Mouse (Mus musculus) adrenal gland, adult (tissue): ENCODE measurements around the gene Dlgap4.
A peak's percentile ranks its signal among the peaks of the same experiment; 100 is the strongest.

Experiments used
- DNase-seq, 2 experiments: peaks; one replicate each; pipeline ENCODE4 v3.0.0; 2022 to 2023; ENCODE audit warnings: low spot score in 1 of 2; ENCODE audit not compliant: inconsistent age in 2 of 2

Dlgap4 gene

DNA sequence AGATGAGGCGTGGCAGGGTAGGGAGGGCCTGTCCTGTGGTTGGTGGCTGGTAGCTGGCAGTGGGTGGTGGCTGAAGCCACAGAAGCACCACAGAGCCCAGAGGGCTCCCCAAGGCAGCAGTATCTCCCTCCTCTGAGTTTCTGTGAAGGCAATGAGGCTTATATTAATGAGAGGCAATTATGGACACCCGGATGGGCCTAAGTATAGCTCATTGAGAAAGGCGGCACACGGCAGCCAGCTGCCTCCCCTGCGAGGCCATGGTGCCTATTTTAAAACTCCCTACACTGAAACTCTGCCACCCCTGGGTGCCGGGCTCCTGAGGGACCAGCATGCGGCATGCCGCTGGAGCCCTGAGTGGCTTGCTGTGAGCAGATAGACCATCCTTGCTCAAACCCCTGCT is 83.8 kb downstream of the Dlgap4 start:
- DNase-seq: no peak

DNA sequence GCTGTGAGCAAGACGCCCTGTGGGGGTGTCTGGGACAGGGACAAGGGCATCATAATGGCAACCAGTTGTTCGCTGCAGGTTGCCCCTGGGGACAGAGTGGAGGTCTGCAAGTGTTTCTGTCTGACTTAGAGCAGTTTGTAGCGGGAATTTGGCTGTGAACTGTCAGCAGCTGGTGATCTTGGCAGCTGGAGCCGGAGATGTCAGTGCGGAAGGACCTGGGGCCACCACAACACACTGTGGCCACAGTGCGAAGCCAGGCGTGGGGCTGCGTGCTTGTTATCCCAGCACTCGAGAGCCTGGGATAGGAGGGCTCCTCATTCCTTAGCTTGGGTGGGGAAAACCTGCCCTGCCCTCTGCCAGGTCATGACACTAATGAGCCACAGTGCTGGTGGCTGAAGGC is 84.7 kb downstream of the Dlgap4 start:
- no peak for DNase-seq

DNA sequence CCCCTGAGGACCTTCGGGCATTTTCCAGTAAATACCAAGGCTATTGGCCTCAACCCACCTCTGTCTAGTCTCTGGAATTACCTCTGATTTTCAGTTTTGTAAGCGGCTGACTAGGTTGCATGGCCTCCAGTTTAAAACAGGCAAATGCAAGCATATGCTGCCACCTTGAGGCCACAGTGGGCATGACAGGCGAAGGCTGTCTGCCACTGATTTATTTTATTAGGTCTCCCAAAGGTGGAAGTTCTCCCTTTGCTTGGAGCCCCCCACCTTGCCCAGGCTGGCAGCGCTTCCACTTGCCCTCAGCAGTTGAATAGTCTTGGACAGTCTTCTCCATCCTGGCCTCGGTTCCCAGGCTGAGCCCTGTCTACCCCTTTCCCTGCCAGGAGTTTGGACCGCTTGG is 92.0 kb downstream of the Dlgap4 start:
- peak; percentile 76 to 94 for DNase-seq

DNA sequence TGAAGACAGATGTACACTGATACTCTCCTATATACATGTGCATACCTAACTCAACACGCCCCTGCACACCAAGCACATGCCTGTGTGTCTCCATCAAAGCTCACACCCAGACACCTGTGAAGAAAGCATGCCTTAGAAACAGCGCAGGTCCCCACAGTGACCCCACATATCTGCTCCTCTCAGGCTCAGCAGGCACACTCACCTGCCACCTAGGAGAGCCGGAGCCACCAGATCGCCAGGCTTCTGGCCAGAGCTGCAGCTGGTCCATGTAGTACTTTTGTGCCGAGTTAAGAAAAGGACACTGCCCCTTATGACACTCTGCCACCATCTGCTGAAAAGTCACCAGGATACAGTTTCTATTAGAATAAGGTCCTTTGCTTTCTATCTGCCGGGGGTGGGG is 103.2 kb downstream of the Dlgap4 start:
- DNase-seq: no peak

DNA sequence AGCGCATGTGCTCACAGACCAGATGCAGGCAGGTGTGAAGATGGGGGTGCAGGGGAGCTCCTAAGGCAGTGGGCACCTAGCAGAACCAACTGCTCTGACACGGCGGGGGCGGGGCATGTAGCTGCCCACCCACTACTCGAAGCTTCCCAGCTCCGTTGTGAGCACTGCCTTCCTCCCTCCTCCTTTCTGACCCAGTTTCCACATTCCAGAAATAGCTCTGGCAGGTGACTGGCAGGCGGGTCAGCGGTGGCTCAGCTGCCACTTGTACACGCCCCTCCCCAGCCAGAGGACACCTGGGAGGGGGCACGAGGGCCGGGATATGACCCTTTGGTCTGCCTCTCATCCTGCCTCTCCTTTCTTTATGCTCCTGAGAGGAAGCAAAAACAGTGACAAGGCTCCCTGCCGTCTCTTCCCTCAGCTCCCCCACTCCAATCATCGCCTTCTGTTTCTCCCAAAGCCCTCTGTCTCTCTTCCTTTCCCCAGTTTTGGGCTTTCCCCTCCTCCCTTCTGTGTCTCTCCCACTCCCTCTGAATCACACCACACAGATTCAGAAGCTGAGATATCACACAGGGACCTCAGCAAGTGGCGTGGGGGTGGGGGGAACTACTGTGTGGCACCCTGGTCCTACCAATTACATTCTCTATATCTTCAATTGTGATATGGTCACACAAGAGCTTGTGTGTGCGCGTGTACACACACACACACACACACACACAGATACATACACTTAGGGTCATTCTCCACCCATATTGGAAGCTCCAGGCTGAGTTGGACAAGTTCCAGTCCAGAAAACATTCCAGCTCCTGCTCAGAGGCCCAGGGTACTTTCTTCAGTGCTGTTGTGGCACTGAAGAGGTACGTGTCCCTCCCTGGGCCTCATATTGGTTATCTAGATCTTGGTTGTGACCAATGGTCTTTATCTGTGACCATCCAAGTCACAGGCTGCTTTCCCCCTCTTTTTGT is 104.1 kb downstream of the Dlgap4 start:
- DNase-seq: peak in 1 of 2 experiments; percentile 67

DNA sequence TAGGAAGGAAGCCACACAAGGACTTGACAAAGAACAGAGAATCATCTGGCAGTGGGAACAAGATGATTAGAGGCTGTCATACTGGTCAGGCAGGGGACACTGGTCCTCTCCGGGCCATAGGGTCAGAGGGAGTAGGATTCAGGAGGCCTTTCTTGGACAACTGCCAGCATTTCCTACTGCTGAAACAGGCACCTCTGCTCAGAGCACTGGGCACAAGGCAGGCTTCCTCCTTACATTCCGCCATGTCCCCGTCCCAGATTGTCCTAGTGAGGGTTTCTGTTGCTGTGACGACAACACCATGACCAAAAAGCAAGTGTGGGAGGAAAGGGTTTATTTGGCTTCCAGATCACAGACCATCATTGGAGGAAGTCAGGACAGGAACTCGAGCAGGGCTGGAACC is 105.3 kb downstream of the Dlgap4 start:
- peak in 1 of 2 experiments; percentile 79 for DNase-seq

DNA sequence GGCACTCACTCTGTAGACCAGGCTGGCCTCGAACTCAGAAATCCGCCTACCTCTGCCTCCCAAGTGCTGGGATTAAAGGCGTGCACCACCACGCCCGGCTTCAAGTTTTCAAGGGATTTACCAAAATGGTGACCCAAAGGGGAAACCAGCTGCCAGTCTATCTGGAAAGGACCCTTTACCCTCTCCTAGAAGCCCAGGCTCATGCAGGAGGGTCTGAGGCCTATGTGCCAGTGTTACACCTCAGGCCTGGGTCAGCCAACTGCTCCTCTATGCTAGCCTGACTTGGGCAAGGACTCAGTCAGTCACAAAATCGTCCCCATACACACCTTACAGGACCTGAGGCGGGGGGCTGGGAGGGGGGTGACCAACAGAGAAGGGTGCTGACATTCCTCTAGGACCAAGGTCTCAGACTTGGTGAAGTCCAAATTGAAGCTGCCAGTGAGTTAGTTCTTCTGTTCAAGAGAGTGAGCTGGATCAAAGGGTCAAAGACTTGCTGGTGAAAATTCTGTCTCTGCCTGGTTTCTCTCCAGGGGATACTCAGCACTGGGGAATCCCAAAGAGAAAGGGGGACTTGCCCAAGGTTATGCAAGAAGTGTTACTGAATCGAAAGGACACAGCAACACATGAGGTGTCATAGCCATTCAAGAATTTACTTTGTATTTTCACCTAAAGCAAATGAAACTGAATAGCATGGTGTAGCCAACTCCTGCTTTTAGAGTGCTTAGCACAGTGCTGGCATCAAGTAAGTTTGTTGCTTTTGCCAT is 106.2 kb downstream of the Dlgap4 start:
- peak in 1 of 2 experiments; percentile 44 for DNase-seq

DNA sequence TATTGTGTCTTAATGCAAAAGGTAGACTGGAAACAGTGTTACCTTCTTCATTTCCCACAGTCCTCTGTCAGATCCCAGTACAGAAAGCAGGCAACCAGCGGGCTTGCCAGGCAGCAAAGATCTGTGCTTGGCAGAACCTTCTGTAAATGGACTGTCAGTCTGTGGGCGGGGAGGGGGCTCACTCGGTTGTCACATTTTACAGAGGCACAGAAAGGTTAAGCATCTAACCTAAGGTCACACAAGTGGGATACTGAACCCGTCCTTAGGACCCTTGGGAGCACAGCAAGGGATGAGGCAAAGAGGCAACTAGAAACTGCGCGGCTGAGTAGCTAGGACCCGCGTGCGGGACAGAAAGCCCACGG is 106.8 kb downstream of the Dlgap4 start:
- no peak for DNase-seq

DNA sequence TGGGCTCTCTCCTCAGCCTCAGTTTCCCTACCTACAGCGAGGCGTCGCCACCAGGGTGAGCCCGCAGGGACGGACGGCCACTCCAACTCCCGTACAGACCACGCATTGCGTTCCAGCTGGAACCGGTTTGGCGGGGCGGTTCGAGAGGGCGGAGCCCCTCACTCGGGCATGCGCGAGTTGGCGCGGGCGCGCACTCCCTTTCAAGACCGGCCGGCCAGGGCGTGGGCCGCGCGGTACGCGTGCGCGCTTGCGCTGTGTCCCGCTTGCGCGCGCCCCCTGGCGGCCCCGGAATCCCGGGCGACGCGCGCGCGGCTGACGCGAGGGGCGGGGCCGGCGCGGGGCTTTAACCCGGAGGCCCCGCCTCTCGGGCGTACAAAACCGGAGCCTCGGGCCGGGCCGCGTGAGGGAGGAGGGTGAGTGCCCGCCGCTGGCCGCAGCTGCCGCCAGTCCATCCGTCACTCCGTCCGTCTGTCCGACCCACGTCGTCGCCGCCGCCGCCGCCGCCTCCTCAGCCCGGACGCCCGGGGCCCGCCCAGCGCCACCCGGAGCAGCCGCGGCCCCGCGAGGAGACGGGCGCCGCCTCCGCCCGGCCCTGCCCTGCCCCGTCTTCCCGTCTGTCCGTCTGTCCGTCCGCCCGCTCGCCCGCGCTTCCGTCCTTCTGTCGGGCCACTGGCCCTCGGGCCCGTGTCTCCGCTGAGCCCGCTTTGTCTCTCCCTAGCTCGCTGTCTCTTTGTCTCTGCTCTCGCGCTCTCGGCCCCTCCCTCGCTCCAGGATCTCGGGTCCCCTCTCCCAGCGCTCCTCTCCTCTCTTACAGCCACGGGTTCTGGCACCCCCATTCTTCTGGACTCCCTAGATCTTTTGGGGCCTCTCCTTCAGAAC is 107.4 kb downstream of the Dlgap4 start:
- DNase-seq: peak; percentile 98

DNA sequence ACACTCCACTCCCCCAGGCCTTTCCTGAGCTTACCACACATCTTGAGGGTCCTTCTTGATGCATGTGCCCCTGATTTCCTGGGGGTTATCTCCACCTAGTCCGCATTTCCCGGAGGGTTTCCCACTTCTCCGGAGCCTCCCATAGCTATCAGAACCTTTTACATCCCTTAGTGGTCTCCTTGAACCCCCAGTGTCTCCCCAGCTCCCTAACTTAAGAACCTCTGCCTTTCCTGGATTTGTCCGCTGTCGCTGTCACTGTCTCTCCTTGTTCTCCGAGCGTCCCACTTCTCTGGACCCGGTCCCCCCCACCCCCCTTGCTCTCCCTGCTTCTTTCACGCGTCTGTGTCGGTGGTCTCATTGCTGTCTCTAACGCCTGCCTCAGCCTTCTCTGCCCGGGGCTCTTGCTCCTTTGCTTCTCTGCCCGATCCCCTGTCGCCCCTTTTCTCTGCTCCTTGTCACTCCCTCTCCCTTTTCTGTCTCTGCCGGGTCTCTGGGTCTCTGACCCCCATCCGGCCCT is 108.1 kb downstream of the Dlgap4 start:
- no peak for DNase-seq

DNA sequence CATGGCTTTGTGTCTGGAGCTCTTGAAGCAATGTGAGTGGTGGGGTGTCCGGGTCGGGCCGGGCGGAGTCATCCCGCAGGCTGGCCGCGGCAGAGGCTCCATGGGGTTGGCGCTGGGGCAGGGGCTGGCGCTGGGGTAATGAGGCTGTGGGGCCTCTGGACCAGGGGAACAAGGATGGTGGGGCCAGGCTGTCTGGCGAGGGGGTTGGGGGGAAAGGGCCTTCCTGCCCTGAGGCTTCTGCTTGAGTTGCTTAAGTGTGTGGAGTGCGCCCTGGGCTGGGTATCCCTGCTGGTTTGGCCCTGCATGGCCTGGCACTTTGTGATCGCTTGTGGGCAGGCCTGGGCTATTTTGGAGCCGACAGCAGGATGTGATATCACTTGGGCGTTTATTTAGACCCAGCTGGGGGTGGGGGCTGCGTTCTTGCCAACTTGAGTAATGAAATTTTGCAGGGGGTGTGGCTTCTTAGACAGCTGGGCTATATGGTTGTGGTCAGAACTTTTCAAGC is 108.6 kb downstream of the Dlgap4 start:
- DNase-seq: peak; percentile 76 to 84

DNA sequence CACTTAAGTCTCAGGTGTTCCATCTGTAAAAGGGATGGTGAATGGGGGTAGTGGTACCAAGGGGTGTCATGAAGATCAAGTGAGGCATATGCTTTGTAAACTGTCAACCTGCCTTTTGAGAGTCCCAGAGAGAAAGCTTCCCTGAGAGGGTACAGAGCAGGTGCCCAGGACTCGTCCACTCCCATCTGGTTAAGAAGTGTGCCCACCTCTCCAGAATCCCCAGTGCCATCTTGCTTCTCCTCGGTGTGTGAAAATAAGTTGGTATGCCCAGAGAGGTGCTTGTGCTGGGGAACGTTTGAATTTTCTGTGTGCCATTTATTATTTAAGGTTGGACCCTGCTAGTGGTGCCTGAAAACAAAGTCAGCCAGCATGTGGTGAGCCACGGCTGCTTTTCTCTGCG is 109.2 kb downstream of the Dlgap4 start:
- DNase-seq: peak in 1 of 2 experiments; percentile 51

DNA sequence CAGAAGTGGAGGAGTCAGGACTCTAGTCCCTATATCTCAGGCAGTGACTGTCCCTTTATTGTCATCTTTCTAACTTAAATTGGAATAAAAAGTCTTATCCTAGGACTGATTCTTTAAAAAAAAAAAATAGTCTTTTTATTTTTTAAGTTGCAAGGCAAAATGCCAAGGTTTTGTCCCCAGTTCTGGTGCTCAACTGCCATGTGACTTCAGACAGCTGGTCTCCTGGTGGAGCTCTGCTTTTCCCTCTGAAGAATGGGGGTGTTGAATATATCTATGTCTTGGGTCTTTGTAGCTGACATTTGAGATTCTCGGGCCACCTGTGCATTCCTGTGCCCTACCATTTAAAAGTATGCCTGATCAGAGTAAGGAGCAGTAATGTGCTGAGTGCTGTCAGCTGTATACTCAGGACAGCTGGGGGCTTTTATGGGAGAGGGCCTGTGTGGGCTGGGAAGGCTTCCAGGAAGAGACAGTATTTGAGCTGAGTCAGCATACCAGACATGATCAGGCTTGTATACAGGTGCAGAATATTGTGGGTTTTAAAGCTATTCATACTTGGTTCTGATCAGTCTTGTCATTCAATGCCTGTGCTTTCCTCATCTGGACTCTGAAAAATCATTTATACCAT is 110.5 kb downstream of the Dlgap4 start:
- DNase-seq: no peak

DNA sequence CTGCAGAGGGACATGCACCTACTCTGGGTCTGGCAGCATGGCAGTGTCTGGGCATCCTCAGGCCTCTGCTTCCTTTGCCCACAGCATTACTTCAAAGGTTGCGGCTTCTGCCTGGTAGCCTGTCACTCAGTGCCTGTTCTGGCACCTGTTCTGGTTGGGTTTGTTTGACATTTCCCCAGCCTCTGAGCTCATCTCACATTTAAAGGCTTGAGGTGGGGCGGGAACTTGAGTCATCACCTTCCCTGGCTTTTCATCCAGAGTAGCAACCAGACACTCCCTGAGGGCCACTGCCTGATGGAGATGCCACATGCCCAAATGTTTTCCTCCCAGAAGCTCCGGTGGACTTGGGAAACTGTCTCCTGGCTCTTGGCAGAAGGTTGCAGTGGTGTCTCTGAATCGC is 111.4 kb downstream of the Dlgap4 start:
- peak in 1 of 2 experiments; percentile 54 for DNase-seq

DNA sequence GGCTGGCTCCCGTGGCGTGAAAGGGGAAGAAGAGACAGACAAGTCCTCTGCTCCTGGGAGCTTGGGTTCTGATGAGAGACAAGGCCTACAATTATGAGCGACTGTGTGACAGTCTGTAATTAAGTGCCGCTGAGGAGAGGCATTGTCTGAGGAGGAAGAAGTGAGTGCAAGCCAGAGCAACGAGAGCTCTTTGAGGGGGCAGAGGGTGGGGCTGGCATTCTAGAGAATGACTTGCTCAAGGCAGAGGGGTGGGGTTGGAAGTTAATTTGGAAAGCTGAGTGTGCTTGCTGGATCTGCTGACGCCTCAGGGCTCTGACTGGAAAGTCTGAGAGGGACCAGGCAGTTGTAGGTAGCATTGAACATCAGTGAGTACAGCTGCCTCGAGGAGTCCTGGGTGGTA is 112.8 kb downstream of the Dlgap4 start:
- peak in 1 of 2 experiments; percentile 45 for DNase-seq

DNA sequence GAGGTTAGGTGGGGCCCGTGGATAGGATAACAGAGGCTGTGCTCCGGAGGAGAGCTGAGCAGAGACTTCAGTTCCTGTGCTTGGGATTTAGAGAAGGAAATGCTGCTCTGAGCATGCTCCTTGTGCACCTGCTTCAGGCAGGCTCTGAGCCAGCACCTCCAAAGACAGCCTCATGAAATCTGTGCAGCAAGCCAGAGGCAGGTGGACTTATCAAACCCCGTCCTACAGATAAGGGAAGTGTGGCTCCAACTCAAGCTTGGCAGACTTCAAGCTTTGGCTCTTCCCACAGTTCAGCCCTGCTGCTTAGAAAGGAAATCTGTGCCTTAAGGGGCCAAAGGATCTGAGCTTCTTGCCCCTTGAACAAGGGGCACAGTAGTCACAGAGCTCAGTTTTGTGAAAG is 113.4 kb downstream of the Dlgap4 start:
- DNase-seq: no peak

DNA sequence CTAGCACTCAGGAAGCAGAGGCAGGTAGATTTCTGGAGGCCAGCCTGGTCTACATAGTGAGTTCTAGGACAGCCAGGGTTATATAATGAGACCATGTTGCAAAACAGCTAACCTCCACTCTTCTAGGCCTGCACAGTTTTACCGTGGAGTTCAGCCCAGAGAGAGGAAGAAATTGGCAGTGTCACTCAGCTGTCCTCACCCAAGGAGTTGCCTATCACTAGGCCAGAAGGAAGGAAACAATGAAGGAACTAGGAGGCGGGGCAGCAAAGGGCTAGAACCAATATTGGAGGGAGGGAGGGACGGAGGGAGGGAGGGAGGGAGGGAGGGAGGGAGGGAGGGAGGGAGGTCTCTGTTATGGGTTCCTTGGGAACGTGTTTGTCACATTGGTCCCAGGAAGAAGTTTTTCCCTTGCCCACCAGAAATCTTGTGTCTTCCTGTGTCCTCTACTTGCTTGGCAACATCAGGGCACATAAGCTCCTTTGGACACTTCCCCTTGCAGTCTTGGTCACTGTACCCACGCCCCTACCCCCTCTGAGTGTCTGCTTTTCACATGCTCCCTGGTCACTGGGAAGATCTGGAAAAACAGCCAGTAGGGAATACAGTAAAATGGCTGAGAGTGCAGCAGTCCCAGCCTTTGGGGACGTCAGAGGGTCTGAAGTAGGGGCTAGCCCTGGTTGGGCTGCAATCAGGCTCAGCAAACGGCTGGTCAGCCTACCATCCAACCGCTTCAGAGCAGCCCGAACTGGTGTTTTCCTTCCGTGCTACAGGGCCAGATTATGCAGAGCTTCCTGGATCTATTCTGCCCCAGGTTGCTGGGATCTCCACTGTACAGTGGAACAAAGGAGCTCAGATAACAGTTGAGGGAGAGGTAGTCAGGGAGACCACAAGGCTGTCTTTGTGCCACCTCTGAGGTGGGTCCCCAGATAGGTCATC is 116.3 kb downstream of the Dlgap4 start:
- peak in 1 of 2 experiments; percentile 57 for DNase-seq

DNA sequence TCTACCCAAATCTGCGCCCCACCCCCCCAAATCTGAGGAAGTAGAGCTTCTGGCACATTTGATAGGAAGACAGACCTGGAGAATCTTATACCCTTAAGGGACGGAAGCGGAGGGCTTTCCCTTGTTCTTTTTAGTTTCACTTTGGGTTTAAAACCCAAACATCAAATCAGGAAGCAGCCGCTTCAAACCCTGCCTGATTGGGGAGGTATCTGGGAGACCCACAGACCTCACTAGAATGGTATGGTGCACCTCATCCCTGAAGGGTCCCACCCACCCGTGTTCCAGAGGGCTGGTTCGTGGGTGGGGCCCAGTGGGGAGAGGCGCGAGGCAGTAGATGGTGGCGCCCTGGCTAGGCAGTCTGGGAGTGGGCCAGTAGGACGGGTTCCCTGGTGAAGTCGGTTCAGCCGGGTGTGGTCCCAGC is 117.0 kb downstream of the Dlgap4 start:
- peak in 1 of 2 experiments; percentile 60 for DNase-seq

DNA sequence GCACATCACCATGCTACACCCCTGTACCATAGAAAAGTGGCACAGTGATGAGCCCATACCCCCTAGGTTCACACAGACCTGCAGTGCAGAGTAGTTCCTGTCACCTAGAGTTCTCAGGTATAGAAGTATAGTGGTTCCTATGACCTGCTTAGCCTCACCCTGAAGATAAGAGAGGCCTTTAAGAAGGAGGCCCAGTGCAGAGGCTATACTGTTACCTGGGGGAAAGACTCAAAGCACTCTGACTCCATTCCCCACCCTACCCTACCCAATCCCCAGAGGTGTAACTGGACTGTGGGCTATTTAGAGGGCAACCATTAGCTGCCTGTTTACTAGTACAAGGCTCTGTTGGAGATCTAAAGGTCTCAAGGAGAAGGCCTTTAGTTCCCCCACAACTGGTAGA is 118.1 kb downstream of the Dlgap4 start:
- no peak for DNase-seq
